Mouse (Mus musculus) stomach, postnatal 0 days (tissue): ENCODE measurements at regions not wholly inside any gene's neighbourhood (a gene's known extent, or its start where the extent isn't known, plus 50 kb on each side); places are given as distances from the start of the nearest gene placed in this dataset.

ENCODE experiments used
- CTCF ChIP-seq: IDR thresholded peaks from 2 replicates; pipeline ENCODE4 v1.5.1; 2016; ENCODE audit warnings: antibody characterized with exemption, low read depth, mild to moderate bottlenecking, moderate library complexity
- EP300 ChIP-seq: optimal IDR thresholded peaks from 2 replicates; pipeline ENCODE3; 2016; ENCODE audit warnings: antibody characterized with exemption

GRCm38 (mm10) chr4:142618770-142619169 lies 379.6 kb upstream of the Kazn start:
- TF ChIP-seq CTCF, result no peak
- no peak for TF ChIP-seq EP300
